Mouse (Mus musculus) mouse embryonic stem cell (cell line): ENCODE results near the gene Hmga2.

Experiments
- in situ Hi-C, 2 experiments: fragments of 300-500 bp; cut with MboI; formaldehyde crosslinking; loops; 1 replicate in 1 of 2; 3 replicates in 1 of 2; pipeline ENCODE4 v1.14.3; 2019 to 2020; ENCODE audit warnings: low sequenced_read_pairs in 2 of 2, low pct_unique_long_range_greater_than_20kb in 1 of 2, mixed read lengths in 1 of 2; ENCODE audit not compliant: unreplicated experiment in 1 of 2

Gene Hmga2

GRCm38 (mm10) chr10:120409131-120409530 is 67.1 kb downstream of the Hmga2 start:
- in situ Hi-C loops, result no loop called here

GRCm38 (mm10) chr10:120407230-120407629 is 69.0 kb downstream of the Hmga2 start:
- in situ Hi-C loops, result no loop called here

- in situ Hi-C loops, result no loop called here
Observed at GRCm38 (mm10) chr10:120406038-120406437, 70.2 kb downstream of the Hmga2 start.

- in situ Hi-C loops, result no loop called here
Observed at GRCm38 (mm10) chr10:120405322-120405721, 70.9 kb downstream of the Hmga2 start.

GRCm38 (mm10) chr10:120402966-120403365 is 73.3 kb downstream of the Hmga2 start:
- in situ Hi-C loops, result no loop called here

- in situ Hi-C loops, result no loop called here
Observed at GRCm38 (mm10) chr10:120401787-120402186, 74.5 kb downstream of the Hmga2 start.

- in situ Hi-C loops, result no loop called here
Observed at GRCm38 (mm10) chr10:120399846-120400510, 76.3 kb downstream of the Hmga2 start.

- in situ Hi-C loops, result no loop called here
Observed at GRCm38 (mm10) chr10:120398745-120399144, 77.5 kb downstream of the Hmga2 start.

GRCm38 (mm10) chr10:120397211-120397631 is 79.0 kb downstream of the Hmga2 start:
- in situ Hi-C loops, result no loop called here

GRCm38 (mm10) chr10:120395550-120395949 is 80.7 kb downstream of the Hmga2 start:
- in situ Hi-C loops, result no loop called here

GRCm38 (mm10) chr10:120394740-120395139 is 81.5 kb downstream of the Hmga2 start:
- in situ Hi-C loops, result no loop called here

- in situ Hi-C loops, result no loop called here
Observed at GRCm38 (mm10) chr10:120391971-120392716, 84.1 kb downstream of the Hmga2 start.

- in situ Hi-C loops, result no loop called here
Observed at GRCm38 (mm10) chr10:120390912-120391835, 85.1 kb downstream of the Hmga2 start.

GRCm38 (mm10) chr10:120389707-120390106 is 86.6 kb downstream of the Hmga2 start:
- in situ Hi-C loops, result no loop called here

GRCm38 (mm10) chr10:120388966-120389365 is 87.3 kb downstream of the Hmga2 start:
- in situ Hi-C loops, result no loop called here

GRCm38 (mm10) chr10:120388400-120388871 is 87.8 kb downstream of the Hmga2 start:
- in situ Hi-C loops, result no loop called here

GRCm38 (mm10) chr10:120387105-120387504 is 89.2 kb downstream of the Hmga2 start:
- in situ Hi-C loops, result no loop called here

- in situ Hi-C loops, result no loop called here
Observed at GRCm38 (mm10) chr10:120384797-120385600, 91.3 kb downstream of the Hmga2 start.
